Mouse (Mus musculus) c-Kit-positive CD71-positive TER-119-positive erythroid progenitor cells, embryonic 14.5 days (primary cell): ENCODE measurements at regions not wholly inside any gene's neighbourhood (a gene's known extent, or its start where the extent isn't known, plus 50 kb on each side); places are given as distances from the start of the nearest gene placed in this dataset.

ENCODE experiments used
- DNase-seq: peaks from one replicate; pipeline ENCODE4 v3.0.0-alpha.2; 2013; ENCODE audit warnings: low spot score

DNA sequence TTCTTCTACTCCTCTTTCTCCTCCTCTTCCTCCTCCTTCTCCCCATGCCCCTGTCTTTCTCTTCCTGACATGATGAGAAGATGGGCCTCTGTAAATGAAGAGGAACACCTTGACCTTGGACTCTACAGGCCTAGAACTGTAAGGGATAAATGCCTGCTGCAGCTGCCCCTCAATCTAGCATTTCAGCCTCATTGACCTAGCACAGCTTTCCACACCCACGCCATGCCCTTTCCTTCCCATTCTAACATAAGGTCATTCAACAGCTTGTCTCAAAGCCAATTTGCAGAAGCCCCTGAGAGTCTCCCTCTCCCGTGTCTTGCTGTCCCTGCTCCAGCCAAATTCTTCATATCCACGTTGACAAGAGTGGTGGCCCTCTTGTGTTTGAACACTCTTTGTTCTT lies 63.8 kb upstream of the Dscam start:
- DNase-seq = no peak

DNA sequence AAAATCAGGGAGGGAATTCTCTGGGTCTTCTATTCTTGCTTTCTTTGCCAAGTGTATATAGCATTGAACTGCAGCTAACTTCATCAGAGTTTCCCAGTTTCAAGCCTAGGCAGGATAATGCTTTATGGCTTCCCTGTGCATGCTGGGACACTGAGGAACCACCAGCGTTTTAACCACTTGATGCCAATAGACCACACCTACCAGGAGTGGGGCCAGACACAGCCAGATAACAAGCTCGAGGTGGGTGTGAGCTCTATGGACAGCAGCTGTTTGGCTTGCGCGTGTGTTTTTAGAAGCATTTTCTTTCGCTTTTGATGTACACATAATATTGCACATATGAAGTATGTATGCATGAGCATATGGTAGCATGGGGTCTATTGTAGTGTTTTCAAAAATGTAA lies 69.1 kb upstream of the Dscam start:
- no peak for DNase-seq

DNA sequence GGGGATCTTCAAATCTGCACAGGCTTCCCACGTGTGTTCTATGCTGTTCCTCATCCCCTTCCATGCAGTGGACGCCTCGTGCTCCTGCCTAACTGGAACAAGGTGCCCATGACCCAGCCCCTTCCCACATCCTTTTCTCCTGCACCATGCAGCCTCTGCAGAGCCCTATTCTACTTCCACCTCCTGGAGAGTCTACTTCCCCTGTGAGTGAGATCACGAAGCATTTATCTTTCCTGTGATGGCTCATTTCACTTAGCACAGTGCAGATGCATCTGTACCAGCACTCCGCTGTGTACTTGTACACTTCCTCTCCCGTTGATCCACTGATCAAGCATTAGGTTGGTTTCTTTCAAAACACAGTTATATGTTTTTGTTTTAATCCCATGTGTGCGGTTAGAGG lies 69.5 kb upstream of the Dscam start:
- DNase-seq = no peak

DNA sequence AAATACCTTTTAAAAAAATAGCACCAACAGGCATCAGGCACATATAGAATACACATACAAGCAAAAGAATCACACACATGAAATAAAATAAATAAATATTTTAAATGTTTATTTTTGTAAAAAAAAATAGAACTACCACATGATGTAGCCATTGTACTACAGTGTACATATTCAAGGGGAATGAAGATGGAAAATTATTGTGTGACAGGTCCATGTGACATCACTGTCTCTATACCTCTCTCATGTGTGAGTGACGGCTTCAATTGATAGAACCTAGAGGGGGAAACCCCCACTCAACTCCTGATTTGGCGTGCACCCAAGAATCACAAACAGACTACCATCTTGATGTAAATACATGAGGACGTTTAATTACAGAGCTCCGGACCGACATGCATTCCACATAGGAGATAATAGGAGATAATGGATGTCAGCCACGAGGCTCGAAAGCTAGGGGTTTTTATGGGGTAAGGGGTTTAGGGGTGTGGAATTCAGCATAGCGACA lies 70.4 kb upstream of the Dscam start:
- DNase-seq = no peak

DNA sequence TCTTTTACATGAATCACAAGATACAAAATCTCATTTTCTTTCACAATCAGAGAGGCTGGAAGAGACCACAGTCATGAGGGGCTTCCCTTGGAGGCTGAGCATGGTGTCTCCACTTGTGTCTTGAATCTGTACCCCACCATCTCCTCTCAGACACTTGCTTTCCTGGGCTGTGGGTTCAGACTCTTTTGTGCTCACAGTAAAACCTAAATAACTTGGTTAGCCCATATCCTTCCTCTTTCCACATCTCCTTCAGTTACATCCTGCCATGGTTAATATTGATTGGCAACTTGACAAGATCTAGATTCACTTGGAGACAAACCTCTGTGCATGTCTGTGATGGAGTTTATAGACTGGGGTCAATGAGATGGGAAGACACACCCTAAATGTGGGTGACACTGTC lies 71.1 kb upstream of the Dscam start:
- no peak for DNase-seq

DNA sequence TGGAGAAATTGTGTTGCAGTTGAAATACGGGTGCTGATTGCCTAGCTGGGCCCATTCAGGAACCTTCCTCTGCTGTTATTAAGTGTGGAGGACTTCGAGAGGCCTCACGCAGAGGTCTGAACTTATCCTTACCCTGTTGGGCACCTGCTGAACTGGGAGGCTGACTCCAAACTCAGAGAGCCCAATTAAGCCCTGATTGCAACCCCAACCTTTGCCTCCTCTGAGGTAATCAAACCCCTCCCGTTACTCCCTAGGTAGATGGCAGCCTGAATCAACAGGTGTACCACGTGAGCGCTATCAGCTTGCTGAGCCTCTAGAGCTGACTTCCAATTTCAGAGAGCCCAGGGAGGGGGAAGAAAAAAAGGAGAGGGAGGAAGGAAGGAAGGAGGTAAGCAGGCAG lies 79.9 kb upstream of the Dscam start:
- no peak for DNase-seq

DNA sequence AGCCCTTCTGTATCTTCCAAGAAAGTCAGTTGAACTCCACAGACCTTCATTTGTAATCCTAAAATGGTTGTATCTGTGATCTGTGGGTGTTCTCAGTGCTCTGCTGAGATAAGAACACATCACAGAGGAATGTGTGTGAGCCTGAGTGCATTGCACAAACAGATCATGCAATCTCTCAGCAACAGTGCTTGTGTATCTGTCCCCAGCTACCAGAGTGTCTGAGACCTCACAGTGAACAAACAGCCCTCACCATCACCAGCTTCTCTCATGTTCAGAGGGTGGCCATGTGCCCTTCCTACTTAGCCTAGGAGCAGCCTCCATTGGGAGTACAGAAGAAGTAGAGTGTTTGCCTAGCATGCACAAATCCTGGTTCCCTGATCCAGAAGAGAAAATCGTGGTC lies 82.0 kb upstream of the Dscam start:
- DNase-seq = no peak

DNA sequence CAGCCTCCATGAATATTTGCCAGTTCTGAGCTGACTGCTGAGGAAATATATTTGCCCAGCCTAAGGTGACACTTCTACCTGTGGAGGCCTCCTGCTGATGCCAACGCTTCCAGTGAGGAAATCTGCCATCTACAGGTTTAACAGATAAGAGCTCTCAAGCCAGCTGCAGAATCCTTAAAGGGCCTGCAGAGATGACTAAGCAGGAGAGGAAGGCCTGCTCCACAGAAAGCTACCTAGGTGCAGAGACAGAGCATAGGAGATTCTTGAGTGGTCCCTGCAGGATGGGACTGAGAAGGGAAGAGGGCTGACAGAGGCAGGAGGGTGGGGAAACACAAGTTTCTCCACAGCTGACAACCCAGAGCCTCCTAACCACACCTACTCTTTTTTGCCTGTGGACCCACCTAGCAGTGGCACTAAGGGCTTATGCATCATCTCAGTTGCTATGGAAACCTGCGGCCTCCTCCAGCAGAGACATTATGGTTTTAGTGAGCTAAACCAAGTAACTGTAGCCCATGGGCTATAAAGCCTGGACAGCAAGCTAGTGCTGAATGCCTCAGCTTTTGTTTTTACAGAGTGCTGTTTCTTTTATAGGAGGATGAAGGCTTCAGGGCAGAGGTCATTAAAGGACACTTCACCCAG lies 82.6 kb upstream of the Dscam start:
- no peak for DNase-seq

DNA sequence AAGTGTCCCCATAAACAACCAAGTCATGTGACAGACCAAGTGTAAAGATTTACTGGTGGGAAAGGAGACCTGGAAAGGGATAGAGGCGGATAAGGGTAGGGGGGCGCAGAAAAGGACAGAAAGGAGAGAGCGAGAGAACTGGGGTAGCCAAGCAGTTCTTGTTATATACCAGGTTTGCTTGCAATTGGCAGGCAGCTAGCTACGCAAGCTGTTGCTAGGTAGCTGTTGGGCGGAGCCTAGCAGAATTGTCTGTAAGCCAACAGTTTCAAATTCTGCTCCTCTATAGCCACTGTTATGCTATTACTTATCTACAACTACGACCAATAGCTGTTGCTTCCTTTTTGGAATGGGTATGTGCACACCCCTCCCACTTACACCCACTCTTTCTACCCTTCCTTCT lies 88.3 kb upstream of the Dscam start:
- no peak for DNase-seq

DNA sequence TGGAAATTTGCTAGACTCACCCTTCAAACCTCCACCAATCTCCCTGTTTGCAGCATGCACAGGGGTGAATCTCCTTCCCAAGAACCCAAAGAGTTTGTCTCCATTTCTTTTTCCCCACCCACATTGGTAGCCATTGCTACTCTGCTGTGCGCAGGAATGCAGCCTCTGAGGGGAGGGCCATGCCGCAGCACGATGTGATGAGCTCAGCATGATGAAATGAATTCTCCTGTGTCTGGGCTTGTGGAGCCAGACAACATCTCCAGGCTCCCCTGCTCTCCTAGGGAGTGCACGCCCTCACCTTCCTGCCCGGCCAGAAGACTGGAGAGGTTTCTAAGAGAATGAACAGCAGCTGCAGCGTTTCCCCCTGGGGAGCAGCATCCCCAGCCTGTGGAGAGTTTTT lies 92.9 kb upstream of the Dscam start:
- DNase-seq = no peak

DNA sequence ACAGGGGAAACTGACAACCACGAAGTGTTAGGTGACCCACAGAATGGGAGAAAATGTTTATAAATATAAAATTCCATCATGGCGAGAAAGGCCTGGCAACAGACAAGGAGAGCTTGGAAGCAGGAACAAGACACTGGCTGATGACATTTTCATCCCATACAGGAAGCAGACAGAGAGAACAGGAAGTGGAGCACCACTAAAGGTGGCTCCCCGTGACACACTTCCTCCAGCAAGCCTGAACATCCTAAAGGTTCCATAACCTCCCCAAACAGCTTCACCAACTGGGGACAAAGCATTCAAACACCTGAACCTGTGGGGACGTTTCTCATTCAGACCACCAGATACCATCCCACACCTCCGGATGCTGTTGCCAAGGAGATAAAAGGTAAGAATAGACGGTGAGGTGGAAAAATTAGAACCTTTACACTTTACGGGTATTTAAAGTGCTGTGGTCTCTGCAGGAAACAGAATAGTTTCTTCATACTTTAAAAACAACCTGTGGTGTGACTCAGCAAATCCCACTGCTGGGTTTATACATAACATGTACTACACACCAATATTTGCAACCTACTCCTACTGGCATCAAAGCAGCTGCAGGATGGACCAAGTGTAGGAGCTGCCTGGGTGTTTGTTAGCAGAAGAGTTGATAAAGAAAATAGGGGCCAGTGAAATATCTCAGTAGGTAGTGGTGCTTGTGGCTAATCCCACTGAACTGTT lies 86.0 kb upstream of the Bace2 start:
- no peak for DNase-seq

DNA sequence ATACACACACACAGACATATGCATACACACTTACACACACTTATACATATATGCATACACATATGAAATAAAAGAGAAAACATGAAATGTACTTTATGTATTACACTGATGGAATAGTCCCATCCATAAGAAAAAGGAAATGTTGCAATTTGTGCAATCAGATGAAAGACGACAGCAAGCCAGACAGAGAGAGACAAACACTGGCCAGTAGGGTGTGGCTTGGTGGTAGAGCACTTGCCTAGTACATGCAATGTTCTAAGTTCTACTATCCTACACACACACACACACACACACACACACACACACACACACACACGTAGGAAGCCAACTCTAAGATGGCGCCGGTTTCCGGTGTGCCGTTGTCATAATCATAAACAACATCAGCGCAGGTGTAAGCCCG lies 85.3 kb upstream of the Bace2 start:
- no peak for DNase-seq

DNA sequence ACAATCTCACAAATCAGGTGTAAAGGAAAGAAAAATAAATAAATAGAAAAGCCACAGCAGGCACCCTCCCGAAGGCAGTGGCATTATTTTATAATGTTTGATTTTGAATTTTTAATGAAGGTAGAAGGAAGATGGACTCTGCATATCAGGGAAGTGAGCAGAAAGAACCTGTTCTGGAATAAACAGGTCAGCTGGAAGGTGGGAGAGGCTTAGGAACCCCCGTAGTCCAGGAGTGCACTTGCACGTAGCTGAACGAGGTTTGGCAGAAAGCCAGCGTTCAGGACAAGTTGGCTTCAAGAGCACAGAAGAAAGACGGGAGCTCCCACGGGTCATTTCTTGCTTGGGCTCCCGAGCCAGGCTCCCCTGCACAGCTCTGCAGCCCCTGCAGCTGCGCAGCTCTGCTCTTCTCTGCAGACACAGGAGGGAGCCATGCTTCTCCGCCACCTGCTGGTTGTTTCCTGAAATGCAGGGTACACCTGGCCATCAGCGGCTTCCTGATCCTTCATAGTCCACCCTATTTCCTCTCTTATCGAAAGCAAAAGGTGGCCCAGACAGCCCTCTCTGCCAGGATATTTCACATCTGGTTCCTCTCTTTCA lies 84.4 kb upstream of the Bace2 start:
- peak; percentile 37 for DNase-seq

DNA sequence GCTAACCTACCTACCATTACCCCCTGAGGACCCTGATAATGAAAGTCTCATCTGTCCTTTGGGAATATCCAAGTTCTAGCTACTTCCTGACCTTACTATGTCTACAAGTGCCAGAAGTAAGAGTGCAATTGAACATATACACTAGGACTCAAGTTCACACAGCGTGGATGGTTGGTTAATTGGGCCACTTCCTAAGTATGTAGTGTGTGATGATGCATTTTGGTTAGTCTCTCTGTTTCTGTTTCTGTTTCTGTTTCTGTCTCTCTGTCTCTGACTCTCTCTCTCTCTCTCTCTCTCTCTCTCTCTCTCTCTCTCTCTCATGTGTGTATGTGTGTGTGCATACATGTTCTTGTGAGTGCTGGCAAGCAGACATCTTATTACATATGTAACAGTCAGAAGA lies 77.6 kb upstream of the Bace2 start:
- no peak for DNase-seq

DNA sequence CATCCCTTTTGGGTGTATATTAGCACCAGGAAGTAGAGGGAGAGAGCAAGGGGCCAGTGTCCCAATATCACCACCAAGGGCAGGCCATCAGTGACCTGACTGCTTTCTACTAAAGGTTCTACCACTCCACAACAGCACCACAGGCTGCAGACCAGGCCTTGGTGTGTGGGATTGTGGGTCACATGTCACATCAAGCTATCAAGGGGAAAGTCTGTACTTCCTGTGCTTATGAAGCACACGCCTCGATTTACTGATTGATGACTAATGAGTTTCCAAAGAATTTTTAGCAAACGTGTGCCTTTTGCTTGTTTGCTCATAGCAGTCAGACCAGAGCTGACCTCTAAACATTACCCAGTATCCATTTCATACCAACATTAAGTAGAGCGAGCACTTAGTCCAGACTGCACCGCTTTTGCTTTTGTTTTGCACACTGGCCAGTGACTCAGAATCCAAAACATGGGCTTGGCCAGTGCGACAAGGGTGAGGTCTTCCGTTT lies 74.9 kb upstream of the Bace2 start:
- DNase-seq = no peak

DNA sequence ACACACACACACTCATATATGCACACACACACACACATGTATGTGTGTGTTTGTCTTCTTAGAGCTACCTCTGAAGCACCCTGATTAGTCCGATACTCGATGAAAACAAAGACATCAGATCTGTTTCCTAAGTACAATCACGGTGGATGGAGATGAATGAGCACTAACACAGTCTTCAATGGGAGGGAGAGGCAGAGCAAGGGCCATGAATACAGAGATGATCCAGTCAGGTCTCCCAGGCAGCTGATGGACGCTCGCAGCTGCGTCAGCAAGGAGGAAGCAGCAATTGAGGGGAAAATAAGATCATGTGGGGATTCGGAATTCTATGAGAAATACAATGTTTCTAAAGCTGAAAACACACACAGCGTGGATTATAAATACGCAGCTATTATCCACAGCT lies 73.6 kb upstream of the Bace2 start:
- DNase-seq = no peak

DNA sequence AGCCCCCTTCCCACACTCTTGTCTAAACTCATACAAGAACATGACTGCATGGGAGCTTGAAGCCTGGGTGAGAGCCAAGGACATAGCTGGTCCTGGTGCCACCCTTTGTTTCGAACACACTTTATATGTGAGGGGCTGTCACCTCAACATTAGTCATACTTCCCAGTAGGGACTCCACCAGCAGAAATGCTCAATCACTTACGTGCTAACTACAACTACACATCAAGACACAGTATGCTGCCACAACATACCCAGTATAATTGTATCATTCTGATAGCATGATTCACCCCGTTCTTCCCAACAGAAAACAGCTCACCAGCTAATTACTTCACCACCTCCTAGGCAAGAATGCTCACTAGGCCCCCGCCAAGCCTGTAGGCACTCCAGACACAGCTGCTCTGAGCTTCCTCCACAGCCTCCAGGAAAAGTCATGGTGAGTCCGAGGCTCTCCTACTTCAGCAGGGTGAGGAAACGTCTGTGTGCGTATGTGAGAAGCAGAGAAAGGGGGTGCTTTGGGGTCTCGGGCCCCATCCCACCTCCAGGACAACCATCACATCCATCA lies 70.6 kb upstream of the Bace2 start:
- DNase-seq = no peak

DNA sequence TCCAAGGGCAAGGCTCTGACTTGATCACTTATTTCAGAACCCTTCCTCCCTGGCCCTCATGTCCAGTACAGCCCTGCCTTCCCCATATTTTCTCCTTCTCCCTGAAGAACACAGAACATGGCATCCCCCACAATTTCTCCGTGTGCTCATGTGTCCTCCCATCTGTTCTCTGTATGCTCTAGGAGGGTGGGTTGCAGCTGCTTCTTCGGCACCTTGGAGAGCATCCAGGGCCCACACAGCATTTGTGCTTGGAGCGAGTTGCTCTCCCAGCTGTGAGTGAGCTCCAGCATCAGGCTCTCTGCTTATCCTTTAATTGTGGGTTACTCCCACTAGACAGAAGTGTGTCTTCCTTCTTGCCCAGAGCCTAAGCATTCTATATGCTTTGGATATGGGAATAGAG lies 69.8 kb upstream of the Bace2 start:
- DNase-seq = no peak

DNA sequence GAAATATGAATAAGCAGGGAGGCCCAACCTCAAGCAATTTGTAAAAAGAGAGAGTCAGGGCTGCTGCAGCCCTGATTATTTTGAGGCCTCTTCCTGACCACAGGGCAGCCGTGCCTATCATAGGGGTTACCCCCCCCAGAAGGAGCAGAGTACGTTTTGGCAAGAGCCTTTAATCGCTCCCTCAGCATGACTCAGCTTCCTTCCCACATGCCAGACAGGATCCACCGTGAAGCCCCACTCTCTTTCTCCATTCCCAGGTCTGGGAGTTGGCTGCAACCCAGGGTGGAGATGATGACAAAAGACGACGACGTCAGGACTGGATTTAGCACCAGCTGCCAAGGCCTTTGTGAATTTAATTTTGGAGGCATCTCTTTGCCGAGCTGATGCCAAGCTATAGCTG lies 67.9 kb upstream of the Bace2 start:
- no peak for DNase-seq

DNA sequence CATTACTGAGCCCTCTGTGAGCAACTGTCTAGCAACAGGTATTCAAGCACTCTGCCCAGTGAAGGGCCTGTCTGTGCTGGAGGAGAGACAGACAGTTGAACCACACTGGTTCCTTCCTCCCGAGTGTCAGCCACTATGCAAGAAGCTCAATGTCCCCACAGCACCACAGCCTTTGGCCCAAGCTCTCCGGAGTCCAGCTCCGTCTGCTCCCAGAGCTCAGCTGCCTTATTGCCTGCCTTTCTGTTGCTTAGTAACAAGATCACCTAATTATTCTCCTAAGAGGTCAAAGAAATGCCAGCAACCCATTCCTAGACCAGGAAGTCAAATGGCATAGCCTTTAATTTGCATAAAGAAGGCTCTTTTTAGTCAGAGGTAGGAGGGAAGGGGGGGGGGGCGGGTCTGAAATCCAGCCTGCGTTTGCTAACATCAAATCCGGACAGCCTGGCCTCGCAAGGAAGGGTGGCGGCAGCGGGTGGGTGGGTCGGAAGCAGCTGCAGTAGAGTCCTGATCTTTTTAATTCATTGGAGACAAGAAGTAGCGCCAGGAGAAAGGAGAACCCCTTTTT lies 64.0 kb upstream of the Bace2 start:
- no peak for DNase-seq

DNA sequence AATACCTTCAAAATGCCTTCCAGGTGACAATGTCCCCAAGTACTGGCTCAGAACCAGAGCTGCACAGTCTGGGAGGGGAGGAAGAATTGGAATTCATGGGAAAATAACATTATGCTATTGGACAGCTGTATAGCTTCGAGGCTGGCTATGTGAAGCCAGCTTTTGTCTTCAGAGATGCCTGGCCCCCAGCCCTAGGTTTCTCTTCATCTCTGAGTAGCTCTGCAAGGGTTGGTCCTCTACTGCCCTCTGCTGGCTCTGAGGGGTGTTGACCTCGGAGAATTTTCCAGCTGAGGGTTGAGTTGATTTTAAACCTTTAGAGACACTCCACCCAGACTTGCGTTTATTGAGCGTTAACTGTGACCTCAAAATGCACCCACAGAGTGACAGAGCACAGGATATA lies 63.3 kb upstream of the Bace2 start:
- peak; percentile 28 for DNase-seq

DNA sequence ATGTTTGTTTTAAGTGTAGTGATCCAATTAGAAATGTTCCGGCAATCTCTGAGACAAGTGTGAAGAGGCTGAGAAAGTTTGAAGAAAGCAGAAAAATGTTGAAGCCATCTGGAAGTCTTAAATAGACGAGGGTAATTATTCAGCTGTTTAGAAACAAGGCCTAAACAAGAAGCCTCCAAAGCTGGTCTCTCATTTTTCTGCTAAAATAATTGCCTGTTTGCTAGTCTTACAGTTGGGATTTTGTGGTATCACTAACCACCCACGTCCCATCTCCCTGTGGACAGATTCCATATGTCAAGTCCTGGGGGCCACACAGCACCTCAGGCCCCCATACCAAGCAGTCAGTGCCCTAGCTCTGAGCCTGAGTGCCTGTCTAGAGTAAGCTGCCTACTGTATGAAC lies 59.4 kb upstream of the Bace2 start:
- DNase-seq = no peak
